Mouse (Mus musculus) limb, embryonic 13.5 days (tissue): ENCODE results near the gene Abhd6. TPM values are rescaled to one million over a fixed set of nuclear protein-coding genes. Genes with fewer than 3 reads are reported as not detected.

Source experiments
- ATAC-seq: fragments of 200-750 bp; cut with Nextera tagmentation; 2 replicates; pipeline ENCODE4 v1.8.0; 2017; ENCODE audit warnings: low read depth, moderate number of reproducible peaks, moderate TSS enrichment; ENCODE audit not compliant: low FRiP score
- H3K27ac ChIP-seq: fragments of 300-500 bp; sonication (generic); 2 replicates; pipeline ENCODE4 v1.5.1; 2015; ENCODE audit warnings: inconsistent platforms, mild to moderate bottlenecking, moderate library complexity
- H3K27me3 ChIP-seq: fragments of 300-500 bp; sonication (generic); 2 replicates; pipeline ENCODE4 v1.6.1; 2015; ENCODE audit warnings: mild to moderate bottlenecking, inconsistent platforms
- H3K36me3 ChIP-seq: fragments of 300-500 bp; sonication (generic); 2 replicates; pipeline ENCODE4 v1.6.1; 2015; ENCODE audit warnings: inconsistent platforms, mild to moderate bottlenecking, moderate library complexity
- H3K4me1 ChIP-seq: fragments of 300-500 bp; sonication (generic); 2 replicates; pipeline ENCODE4 v1.6.1; 2015; ENCODE audit warnings: inconsistent platforms
- H3K4me2 ChIP-seq: fragments of 300-500 bp; sonication (generic); replicated peaks from 2 replicates; pipeline ENCODE4 v1.6.1; 2015; ENCODE audit warnings: inconsistent platforms, mild to moderate bottlenecking, moderate library complexity
- H3K4me3 ChIP-seq: fragments of 300-500 bp; sonication (generic); 2 replicates; pipeline ENCODE4 v1.5.1; 2015; ENCODE audit warnings: moderate library complexity, mild to moderate bottlenecking, inconsistent platforms
- H3K9ac ChIP-seq: fragments of 300-500 bp; sonication (generic); 2 replicates; pipeline ENCODE4 v1.6.1; 2015; ENCODE audit warnings: mild to moderate bottlenecking, inconsistent platforms
- H3K9me3 ChIP-seq: fragments of 300-500 bp; sonication (generic); 2 replicates; pipeline ENCODE4 v1.6.1; 2016; ENCODE audit warnings: inconsistent platforms
- WGBS: fragments of 180-500 bp; shearing (Covaris S2); methylation state at CpG from one replicate; pipeline ENCODE4 v1.1.7; 2015; 5-methylcytosine and 5-hydroxymethylcytosine counted together
- polyA plus RNA-seq: library from polyadenylated mRNA; unstranded; fragments of >200 nt; fragmentation: Nextera tagmentation; extraction: Ambion mirVana; gene quantifications from 2 replicates; pipeline ENCODE4 v1.2.1, GENCODE M21; 2015

Gene Abhd6
- polyA plus RNA-seq, 1 experiment from 2014 or later: 19.8 TPM

DNA sequence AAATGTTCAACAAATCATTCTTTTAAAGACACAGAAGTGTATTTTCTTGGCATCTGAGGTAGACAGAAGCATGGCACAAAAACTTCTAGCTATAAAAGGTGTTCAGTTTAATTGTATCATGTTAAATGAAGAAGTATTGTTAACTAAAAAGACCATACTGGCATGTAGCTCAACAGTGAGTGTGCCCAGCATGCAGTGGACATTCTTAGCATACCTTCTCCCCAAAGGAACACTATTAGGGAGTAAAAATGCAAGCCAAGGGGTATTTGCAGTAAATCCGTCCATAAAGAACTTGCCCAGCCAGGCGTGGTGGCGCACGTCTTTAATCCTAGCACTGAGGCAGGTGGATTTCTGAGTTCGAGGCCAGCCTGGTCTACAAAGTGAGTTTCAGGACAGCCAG lies 33.7 kb downstream of the Abhd6 start:
- 72% methylated on average over 5 of the region's 5 CpGs for WGBS

DNA sequence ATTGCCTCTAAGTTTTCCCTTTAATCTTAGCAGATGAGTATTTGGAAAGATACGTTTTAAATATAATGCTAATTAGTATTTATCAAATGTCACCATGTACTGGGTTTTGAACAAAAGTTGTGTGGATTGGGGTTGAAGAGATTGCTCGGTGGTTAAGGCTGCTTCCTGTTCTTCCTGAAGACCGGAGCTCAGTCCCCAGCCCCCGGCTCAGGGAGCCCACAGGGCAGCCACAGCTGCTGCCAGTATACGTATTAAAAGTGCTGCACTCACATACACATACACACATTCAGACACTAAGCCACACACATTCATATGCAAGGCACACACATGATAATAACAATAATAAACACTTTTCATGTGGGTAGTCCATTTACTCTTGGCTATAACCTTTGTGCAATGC lies 35.4 kb downstream of the Abhd6 start:
- no peak overlapping the region for H3K4me2 ChIP-seq
- H3K9ac ChIP-seq: no peak overlapping the region
- H3K4me3 ChIP-seq: no peak overlapping the region
- H3K27me3 ChIP-seq: no peaks in the 10 kb centered on the region
- no peak overlapping the region for H3K27ac ChIP-seq
- ATAC-seq: no peak
- WGBS: 71% methylated on average over 5 of the region's 5 CpGs
- H3K9me3 ChIP-seq: no peaks in the 10 kb centered on the region
- H3K4me1 ChIP-seq: no peaks in the 10 kb centered on the region
- peaks cover 3% of the 10 kb centered on the region for H3K36me3 ChIP-seq

More for the DNA sequence above, 33.7 kb downstream of the Abhd6 start:
- Histone ChIP-seq H3K4me1 (no peaks in the 10 kb centered on the region), H3K9me3 (no peaks in the 10 kb centered on the region), H3K4me2 (no peak overlapping the region), H3K27ac (no peak overlapping the region), H3K4me3 (no peak overlapping the region), H3K9ac (no peak overlapping the region), H3K36me3 (peaks cover 1% of the 10 kb centered on the region), H3K27me3 (no peaks in the 10 kb centered on the region)
- no peak for ATAC-seq

DNA sequence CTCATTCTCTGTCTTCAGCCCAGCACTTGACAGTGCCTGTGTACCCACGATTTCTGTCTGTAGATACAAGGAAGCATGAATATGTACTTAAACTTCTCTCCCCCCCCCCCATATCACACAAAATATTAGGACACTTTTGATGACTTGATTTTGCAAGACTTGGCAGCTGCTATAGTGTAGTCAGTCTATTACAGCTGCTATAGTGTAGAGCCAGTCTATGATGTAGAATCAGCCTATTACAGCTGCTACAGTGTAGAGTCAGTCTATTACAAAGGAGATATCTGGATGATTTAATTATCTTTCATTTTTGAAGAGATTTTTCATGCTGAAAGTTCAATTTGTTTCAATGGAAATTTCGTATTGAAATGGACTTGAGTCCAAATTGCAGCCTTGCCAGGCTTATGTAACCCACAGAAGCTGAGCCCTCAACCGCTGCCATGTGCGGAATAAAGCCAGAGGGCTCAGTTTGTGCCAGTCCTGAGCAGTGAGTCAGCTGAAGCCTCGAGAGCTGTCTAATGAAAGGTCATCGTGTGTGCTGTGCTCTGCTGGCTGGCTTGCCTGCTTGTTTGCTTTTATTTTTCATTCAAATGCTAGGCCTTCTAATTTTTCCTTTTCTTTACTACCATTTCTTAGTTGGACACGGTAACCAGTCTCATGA lies 36.2 kb downstream of the Abhd6 start:
- Histone ChIP-seq H3K4me2 (no peak overlapping the region), H3K4me1 (no peaks in the 10 kb centered on the region), H3K9me3 (no peaks in the 10 kb centered on the region), H3K27ac (no peak overlapping the region), H3K27me3 (no peaks in the 10 kb centered on the region), H3K36me3 (peaks cover 3% of the 10 kb centered on the region), H3K4me3 (no peak overlapping the region), H3K9ac (no peak overlapping the region)
- ATAC-seq: no peak
- WGBS: 78% methylated on average over 7 of the region's 7 CpGs

DNA sequence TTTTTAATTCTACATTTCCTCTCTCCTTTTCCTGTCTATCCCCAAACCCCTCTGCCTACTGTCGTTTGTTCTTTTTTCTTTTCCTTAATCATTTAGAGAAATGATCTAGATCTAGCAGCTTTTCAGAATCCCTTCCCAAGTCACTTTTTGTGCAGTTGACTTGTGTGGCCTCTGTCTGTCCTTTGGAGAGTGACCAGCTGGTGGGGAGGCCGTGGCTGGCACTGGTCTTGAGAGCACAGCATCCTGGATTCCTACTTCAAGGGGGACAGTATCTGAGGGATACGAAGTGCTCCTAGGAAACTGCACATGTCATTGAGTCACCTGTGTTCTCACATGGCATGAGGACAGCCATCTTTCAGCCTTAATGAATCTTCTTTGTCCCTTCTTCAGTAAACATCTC lies 37.5 kb downstream of the Abhd6 start:
- peaks cover 4% of the 10 kb centered on the region for H3K36me3 ChIP-seq
- H3K27ac ChIP-seq: no peak overlapping the region
- ATAC-seq: no peak
- H3K9me3 ChIP-seq: no peaks in the 10 kb centered on the region
- no peaks in the 10 kb centered on the region for H3K4me1 ChIP-seq
- no peak overlapping the region for H3K4me3 ChIP-seq
- H3K4me2 ChIP-seq: no peak overlapping the region
- 78% methylated on average over 3 of the region's 3 CpGs for WGBS
- no peak overlapping the region for H3K9ac ChIP-seq
- no peaks in the 10 kb centered on the region for H3K27me3 ChIP-seq

DNA sequence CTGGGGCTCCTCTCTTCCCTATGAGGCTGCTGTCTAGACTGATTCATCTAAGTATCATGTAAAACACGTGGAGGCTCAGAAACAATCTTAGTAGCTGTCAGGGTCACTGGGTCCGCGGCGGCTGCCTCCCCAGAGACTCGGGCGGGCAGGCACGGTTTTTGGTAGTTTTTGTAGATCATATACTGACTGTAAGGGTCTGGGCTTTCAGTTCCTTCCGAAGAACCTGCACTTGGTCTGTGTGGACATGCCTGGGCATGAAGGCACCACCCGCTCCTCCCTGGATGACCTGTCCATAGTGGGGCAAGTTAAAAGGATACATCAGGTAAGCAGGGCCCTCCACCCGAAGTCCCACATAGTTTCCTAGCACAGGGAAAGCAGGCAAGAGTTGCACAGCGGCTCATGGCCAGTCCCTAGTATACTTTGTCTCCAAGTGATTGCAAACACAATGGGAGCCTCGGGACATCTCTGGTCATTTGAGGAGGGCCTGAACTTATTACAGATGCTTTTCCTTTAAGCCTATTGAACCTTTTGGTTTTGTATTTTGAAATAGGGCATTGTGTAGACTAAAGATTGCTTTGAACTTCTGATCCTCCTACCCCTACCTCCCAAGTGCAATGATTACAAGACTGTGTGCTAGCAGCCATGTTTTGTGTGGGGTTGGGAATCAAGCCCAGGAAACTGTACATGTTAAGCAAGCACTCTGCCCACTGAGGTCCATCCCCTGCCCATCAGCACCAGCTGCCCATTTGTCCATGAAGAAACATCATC lies 38.4 kb downstream of the Abhd6 start:
- H3K9ac ChIP-seq: no peak overlapping the region
- H3K36me3 ChIP-seq: peaks cover 8% of the 10 kb centered on the region
- H3K27ac ChIP-seq: no peak overlapping the region
- no peaks in the 10 kb centered on the region for H3K4me1 ChIP-seq
- no peak overlapping the region for H3K4me2 ChIP-seq
- no peaks in the 10 kb centered on the region for H3K27me3 ChIP-seq
- WGBS: 85% methylated on average over 12 of the region's 12 CpGs
- ATAC-seq: no peak
- H3K9me3 ChIP-seq: no peaks in the 10 kb centered on the region
- no peak overlapping the region for H3K4me3 ChIP-seq

DNA sequence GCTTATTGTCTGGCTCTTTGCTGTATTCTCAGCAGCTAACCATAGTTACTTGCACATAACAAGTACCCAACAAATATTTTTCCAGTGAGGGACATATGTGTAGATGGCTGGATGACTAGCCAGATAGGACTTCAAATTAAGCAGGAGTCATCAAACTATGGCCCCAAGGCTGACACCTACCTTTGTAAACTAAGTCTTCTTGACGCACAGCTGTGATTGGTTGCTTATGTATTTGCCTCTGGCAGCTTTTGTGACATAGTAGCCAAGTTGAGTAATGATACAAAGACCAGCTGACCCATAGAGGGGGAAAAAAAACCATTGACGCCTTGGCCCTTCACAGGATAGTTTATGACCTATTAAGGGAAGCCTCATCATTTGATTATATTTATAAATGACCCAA lies 39.4 kb downstream of the Abhd6 start:
- no peaks in the 10 kb centered on the region for H3K9me3 ChIP-seq
- H3K36me3 ChIP-seq: peaks cover 10% of the 10 kb centered on the region
- no peak overlapping the region for H3K4me3 ChIP-seq
- H3K9ac ChIP-seq: no peak overlapping the region
- no peaks in the 10 kb centered on the region for H3K4me1 ChIP-seq
- H3K4me2 ChIP-seq: no peak overlapping the region
- no peaks in the 10 kb centered on the region for H3K27me3 ChIP-seq
- 85% methylated on average over 2 of the region's 2 CpGs for WGBS
- H3K27ac ChIP-seq: no peak overlapping the region
- ATAC-seq: no peak

DNA sequence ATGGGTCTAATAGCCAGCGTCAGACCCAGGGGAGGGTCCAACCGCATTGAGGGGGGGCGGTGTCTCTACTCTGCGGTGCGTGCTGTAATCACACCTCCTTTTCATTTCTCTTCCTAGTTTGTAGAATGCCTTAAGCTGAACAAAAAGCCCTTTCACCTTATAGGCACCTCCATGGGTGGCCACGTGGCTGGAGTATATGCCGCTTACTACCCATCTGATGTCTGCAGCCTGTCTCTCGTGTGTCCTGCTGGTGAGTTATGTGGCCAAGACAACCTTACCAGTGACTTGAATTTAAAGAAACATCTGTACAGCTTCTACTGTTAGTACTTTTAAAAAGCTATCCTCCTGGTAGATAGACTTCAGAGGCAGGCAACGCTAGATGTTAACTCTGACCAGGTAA lies 39.9 kb downstream of the Abhd6 start:
- Histone ChIP-seq H3K4me1 (no peaks in the 10 kb centered on the region), H3K9me3 (no peaks in the 10 kb centered on the region), H3K4me3 (no peak overlapping the region), H3K36me3 (peaks cover 12% of the 10 kb centered on the region), H3K4me2 (no peak overlapping the region), H3K27me3 (no peaks in the 10 kb centered on the region), H3K9ac (no peak overlapping the region), H3K27ac (no peak overlapping the region)
- no peak for ATAC-seq
- 88% methylated on average over 9 of the region's 9 CpGs for WGBS

DNA sequence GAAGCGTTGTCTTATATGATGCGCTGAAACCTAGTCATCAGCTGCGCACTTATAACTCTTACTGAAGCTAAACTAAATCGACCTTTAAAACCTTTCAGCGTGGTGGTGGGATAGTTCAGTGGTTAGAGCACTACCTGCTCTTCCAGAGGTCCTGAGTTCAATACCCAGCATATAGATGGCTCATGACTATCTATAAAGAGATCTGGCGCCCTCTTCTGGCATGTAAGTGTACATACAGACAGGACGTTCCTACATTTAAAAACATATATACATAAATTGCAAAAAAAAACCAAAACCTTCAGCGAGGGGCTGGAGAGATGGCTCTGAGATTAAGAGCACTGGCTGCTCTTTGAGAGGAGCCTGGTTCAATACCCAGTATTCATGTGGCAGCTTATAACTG lies 41.6 kb downstream of the Abhd6 start:
- Histone ChIP-seq H3K9ac (no peak overlapping the region), H3K4me3 (no peak overlapping the region), H3K27ac (no peak overlapping the region), H3K36me3 (peaks cover 24% of the 10 kb centered on the region), H3K4me1 (no peaks in the 10 kb centered on the region), H3K27me3 (no peaks in the 10 kb centered on the region), H3K4me2 (no peak overlapping the region), H3K9me3 (no peaks in the 10 kb centered on the region)
- WGBS: 67% methylated on average over 8 of the region's 8 CpGs
- no peak for ATAC-seq

DNA sequence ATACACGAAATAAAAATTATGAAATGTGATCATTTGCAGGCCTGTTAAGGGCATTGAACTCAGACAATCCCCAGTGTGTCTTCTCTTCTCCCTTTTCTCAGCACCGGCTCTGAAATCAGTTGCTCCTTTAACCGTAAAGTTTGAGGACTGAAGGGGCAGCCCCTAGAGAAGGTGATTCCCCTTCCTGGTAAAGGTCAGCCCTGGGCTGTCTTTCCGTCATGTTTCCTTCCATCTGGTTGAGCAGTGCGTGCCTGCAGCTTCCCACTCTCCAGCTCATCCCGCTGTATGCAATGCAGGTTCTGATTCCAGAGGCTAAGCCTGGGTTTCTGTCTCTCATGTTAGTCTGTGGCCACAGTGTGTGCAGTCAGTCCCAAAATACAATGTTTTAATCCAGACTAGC lies 42.1 kb downstream of the Abhd6 start:
- H3K4me1 ChIP-seq: no peaks in the 10 kb centered on the region
- peaks cover 29% of the 10 kb centered on the region for H3K36me3 ChIP-seq
- no peaks in the 10 kb centered on the region for H3K27me3 ChIP-seq
- no peak overlapping the region for H3K27ac ChIP-seq
- H3K4me2 ChIP-seq: no peak overlapping the region
- H3K4me3 ChIP-seq: no peak overlapping the region
- H3K9me3 ChIP-seq: no peaks in the 10 kb centered on the region
- ATAC-seq: no peak
- WGBS: 87% methylated on average over 6 of the region's 6 CpGs
- H3K9ac ChIP-seq: no peak overlapping the region

DNA sequence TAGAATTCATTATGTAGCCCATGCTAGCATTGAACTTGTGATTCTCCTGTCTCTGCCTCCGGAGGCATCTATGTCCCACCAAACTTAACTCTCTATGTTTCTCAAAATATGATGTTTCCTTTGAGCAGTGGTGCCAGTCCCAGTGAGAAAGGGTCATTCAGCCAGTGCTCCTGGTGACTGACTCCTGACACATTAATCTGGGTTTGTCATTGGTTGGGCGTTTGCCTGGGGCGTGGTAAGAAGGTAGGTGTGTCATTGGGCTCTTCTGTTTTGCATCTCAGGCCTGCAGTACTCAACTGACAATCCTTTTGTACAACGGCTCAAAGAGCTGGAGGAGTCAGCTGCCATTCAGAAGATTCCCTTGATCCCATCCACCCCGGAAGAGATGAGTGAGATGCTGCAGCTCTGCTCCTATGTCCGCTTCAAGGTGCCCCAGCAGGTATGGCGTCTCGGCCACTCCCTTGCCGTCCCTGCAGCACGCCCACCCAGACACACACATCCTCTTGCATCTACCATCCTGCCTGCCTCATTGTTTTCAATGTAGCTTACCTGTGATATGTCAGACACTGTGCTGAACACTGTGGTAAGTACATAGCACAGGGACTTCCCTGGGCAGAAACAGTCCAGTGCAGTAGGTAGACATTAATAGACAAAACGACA lies 42.6 kb downstream of the Abhd6 start:
- Histone ChIP-seq H3K4me1 (no peaks in the 10 kb centered on the region), H3K4me2 (no peak overlapping the region), H3K9me3 (no peaks in the 10 kb centered on the region), H3K27ac (no peak overlapping the region), H3K27me3 (no peaks in the 10 kb centered on the region), H3K9ac (no peak overlapping the region), H3K4me3 (no peak overlapping the region), H3K36me3 (peaks cover 34% of the 10 kb centered on the region)
- 88% methylated on average over 11 of the region's 11 CpGs for WGBS
- ATAC-seq: no peak

DNA sequence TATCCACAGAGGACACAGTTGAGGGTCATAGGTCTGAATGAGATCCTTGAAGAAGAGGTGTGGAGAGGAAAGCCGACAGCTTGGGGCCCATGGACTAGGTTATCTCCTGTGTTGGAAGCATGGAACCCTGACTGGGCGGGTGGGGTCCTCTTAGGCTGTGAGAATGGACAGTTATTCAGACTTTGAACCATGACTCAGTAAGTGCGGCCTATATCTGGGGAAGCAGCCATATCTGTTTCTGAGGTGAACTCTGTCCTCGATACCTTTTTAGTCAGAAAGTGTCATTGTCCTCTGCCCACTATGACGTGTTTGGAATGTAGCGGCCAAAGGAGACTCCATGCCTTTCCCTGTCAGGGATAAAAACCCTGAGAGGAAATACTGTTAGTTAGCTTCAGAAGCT lies 44.1 kb downstream of the Abhd6 start:
- H3K27me3 ChIP-seq: no peaks in the 10 kb centered on the region
- ATAC-seq: no peak
- 95% methylated on average over 6 of the region's 6 CpGs for WGBS
- H3K4me1 ChIP-seq: no peaks in the 10 kb centered on the region
- no peak overlapping the region for H3K27ac ChIP-seq
- no peak overlapping the region for H3K9ac ChIP-seq
- H3K4me2 ChIP-seq: no peak overlapping the region
- no peaks in the 10 kb centered on the region for H3K9me3 ChIP-seq
- peaks cover 38% of the 10 kb centered on the region for H3K36me3 ChIP-seq
- H3K4me3 ChIP-seq: no peak overlapping the region

DNA sequence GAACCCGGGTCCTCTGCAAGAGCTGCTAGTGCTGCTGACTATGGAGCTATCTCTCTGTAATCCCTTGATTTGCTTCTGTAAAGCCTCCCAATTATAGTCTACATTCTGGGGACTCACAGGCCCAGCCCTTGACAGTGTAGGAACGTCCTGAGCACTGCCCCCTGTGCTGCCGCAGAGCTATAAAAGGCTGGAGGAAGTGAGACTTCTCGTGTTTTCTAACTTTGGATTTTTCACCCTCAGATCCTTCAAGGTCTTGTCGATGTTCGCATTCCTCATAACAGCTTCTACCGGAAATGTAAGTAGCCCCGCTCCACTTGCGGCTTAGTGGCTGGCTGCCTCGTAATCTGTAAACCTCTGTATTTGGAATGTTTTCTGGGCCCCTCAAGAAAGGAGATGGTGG lies 46.6 kb downstream of the Abhd6 start:
- Histone ChIP-seq H3K9ac (no peak overlapping the region), H3K27ac (no peak overlapping the region), H3K27me3 (no peaks in the 10 kb centered on the region), H3K4me3 (no peak overlapping the region), H3K36me3 (peaks cover 49% of the 10 kb centered on the region), H3K9me3 (no peaks in the 10 kb centered on the region), H3K4me1 (peaks cover 4% of the 10 kb centered on the region; the same call in 1 of the 2 replicates), H3K4me2 (no peak overlapping the region)
- no peak for ATAC-seq
- 79% methylated on average over 10 of the region's 10 CpGs for WGBS
